Mouse (Mus musculus): ENCODE data around the gene Deaf1.
"Not testable (repeated sequence)": the region's sequence is repeated elsewhere in the genome, so short reads cannot be mapped to it uniquely, and the experiment has no call there.

The Deaf1 gene

DNA sequence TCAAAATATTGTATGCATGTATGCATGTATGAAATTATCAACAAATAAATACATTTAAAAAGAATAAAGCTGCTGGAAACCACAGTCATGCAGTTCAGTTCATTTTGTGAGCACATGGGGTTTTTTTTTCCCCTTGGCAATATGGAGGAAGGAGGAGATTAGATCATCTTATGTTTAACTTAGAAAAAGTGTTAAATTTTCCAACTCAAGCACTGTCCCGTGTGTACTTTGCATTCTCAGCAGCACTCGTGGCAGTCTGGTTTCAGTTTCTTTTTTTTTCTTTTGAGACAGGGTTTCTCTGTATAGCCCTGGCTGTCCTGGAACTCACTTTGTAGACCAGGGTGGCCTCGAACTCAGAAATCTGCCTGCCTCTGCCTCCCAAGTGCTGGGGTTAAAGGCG, 77.0 kb downstream of the Deaf1 start:
- DNase-seq: not testable (repeated sequence)

Data from right cerebral cortex, postnatal 14 days (tissue).